Comparison of ENCODE assay signal across 8 mouse cellular contexts in genomic region chr5:115072143-115072542, GRCm38 (mm10). TPM values are rescaled to one million over a fixed set of nuclear protein-coding genes. Genes with fewer than 3 reads are reported as not detected.
DNase-seq lines count a peak whose midpoint lies in the region; ATAC-seq and TF ChIP-seq lines count a peak whose summit lies in the region.
"Had no signal": no experiment of that assay in that cellular context is flagged by ENCODE, and none has a peak within 500 bp of the region (broad histone marks: within the 10 kb centered on the region; RNA-seq: fewer than 3 reads in every experiment).

No protein-coding gene starts in this region.

- no peak overlapping the region for H3K4me2 ChIP-seq in limb, embryonic 12.5 days
- no peak overlapping the region for H3K4me2 ChIP-seq in heart, postnatal 0 days (ENCODE audit: low read depth, low read length)
- peak overlapping the region; percentile 62 for H3K4me2 ChIP-seq in liver, embryonic 15.5 days

- 82% methylated on average over 7 of the region's 7 CpGs for WGBS in limb, embryonic 12.5 days
- WGBS in limb, embryonic 10.5 days, result 96% methylated on average over 7 of the region's 7 CpGs
- WGBS in heart, postnatal 0 days, result 76% methylated on average over 7 of the region's 7 CpGs
- 40% methylated on average over 7 of the region's 7 CpGs for WGBS in liver, embryonic 15.5 days (ENCODE audit: insufficient replicate concordance)

- no peaks in the 10 kb centered on the region for H3K27me3 ChIP-seq in limb, embryonic 12.5 days
- H3K27me3 ChIP-seq in limb, embryonic 10.5 days (ENCODE audit: low read depth, poor library complexity, severe bottlenecking), result no peaks in the 10 kb centered on the region
- no peaks in the 10 kb centered on the region for H3K27me3 ChIP-seq in heart, postnatal 0 days (ENCODE audit: control insufficient read depth, insufficient read depth, low read length)
- no peaks in the 10 kb centered on the region for H3K27me3 ChIP-seq in liver, embryonic 15.5 days

- H3K36me3 ChIP-seq in limb, embryonic 12.5 days, result peaks cover 24% of the 10 kb centered on the region
- H3K36me3 ChIP-seq in limb, embryonic 10.5 days, result peaks cover 29% of the 10 kb centered on the region
- H3K36me3 ChIP-seq in heart, postnatal 0 days (replicated peaks; ENCODE audit: control insufficient read depth, insufficient read depth, low read length), result peaks cover 9% of the 10 kb centered on the region; the same call in 1 of the 2 replicates
- H3K36me3 ChIP-seq in liver, embryonic 15.5 days (replicated peaks), result peaks cover 25% of the 10 kb centered on the region

- no peak for TF ChIP-seq EP300 in heart, postnatal 0 days (IDR thresholded peaks at IDR 0.05; ENCODE audit: low read depth)

- TF ChIP-seq CTCF in heart, postnatal 0 days (IDR thresholded peaks at IDR 0.05; ENCODE audit: low read depth), result no peak

- H3K4me3 ChIP-seq in limb, embryonic 12.5 days (replicated peaks), result no peak overlapping the region
- H3K4me3 ChIP-seq in limb, embryonic 10.5 days, result no peak overlapping the region
- no peak overlapping the region for H3K4me3 ChIP-seq in heart, postnatal 0 days (ENCODE audit: low read depth, low read length)
- H3K4me3 ChIP-seq in liver, embryonic 15.5 days (replicated peaks), result peak overlapping the region; percentile 20
- H3K4me3 ChIP-seq: myocyte had no signal

- H3K27ac ChIP-seq in limb, embryonic 12.5 days, result peak overlapping the region; percentile 31; the same call in 1 of the 2 replicates
- no peak overlapping the region; the same call in 1 of the 2 replicates for H3K27ac ChIP-seq in limb, embryonic 10.5 days
- H3K27ac ChIP-seq in heart, postnatal 0 days (ENCODE audit: low read depth), result no peak overlapping the region
- H3K27ac ChIP-seq in liver, embryonic 15.5 days (replicated peaks), result peak overlapping the region; percentile 96

- DNase-seq in limb, embryonic 10.5 days (ENCODE audit: low spot score), result no peak
- DNase-seq in c-Kit-positive CD71-positive TER-119-negative erythroid progenitor cells, embryonic 14.5 days (ENCODE audit: low read depth), result peak; percentile 53
- DNase-seq in heart, postnatal 0 days (ENCODE audit: low spot score), result no peak
- DNase-seq in spleen, postnatal 36 days (ENCODE audit: low spot score in 2 of 2), result peak; percentile 30 to 67
- no peak for DNase-seq in ovary, postnatal 10 days (ENCODE audit: low spot score)

- H3K9ac ChIP-seq in limb, embryonic 12.5 days (replicated peaks), result no peak overlapping the region
- H3K9ac ChIP-seq in heart, postnatal 0 days (replicated peaks; ENCODE audit: low read depth, low read length), result no peak overlapping the region
- peak overlapping the region; percentile 41 for H3K9ac ChIP-seq in liver, embryonic 15.5 days

- H3K4me1 ChIP-seq in limb, embryonic 12.5 days (replicated peaks), result peaks cover 17% of the 10 kb centered on the region; the same call in 1 of the 2 replicates
- peaks cover 26% of the 10 kb centered on the region for H3K4me1 ChIP-seq in limb, embryonic 10.5 days
- peaks cover 19% of the 10 kb centered on the region for H3K4me1 ChIP-seq in heart, postnatal 0 days (ENCODE audit: control insufficient read depth, insufficient read depth)
- peaks cover 95% of the 10 kb centered on the region for H3K4me1 ChIP-seq in liver, embryonic 15.5 days (replicated peaks)

- H3K9me3 ChIP-seq in limb, embryonic 12.5 days, result no peaks in the 10 kb centered on the region
- no peaks in the 10 kb centered on the region for H3K9me3 ChIP-seq in limb, embryonic 10.5 days (replicated peaks)
- no peaks in the 10 kb centered on the region for H3K9me3 ChIP-seq in heart, postnatal 0 days (replicated peaks; ENCODE audit: control insufficient read depth, low read length)
- no peaks in the 10 kb centered on the region for H3K9me3 ChIP-seq in liver, embryonic 15.5 days (replicated peaks)

- no peak for ATAC-seq in limb, embryonic 12.5 days (ENCODE audit: insufficient number of reproducible peaks, insufficient read depth, low FRiP score, low TSS enrichment, low read depth)
- peak; percentile 36; the same call in 1 of the 2 replicates for ATAC-seq in heart, postnatal 0 days (ENCODE audit: insufficient read depth, low read depth)
- ATAC-seq in liver, embryonic 15.5 days (ENCODE audit: insufficient read depth), result peak; percentile 50

RNA-seq across cellular contexts. Expression of gene Gm10401, which starts 26.0 kb away (rescaled TPM):
- 36.3 and 38.8 TPM in 2 replicates for polyA plus RNA-seq in limb, embryonic 12.5 days (2016; fragmentation: Nextera tagmentation; extraction: Ambion mirVana)
- polyA plus RNA-seq in limb, embryonic 10.5 days (2016; fragmentation: Nextera tagmentation; extraction: Ambion mirVana), result 24.9 and 26.2 TPM in 2 replicates
- not detected in 2 replicates for total RNA-seq in heart, postnatal 0 days (2014; rRNA removed; ENCODE audit: low replicate concordance)
- polyA plus RNA-seq in heart, postnatal 0 days (2015; fragmentation: Nextera tagmentation; extraction: Ambion mirVana), result 13.3 and 14.4 TPM in 2 replicates
- polyA plus RNA-seq in liver, embryonic 15.5 days (2015; fragmentation: Nextera tagmentation; extraction: Ambion mirVana), result 7.9 and 11.4 TPM in 2 replicates

RNA-seq across cellular contexts. Expression of gene Acads, which starts 47.0 kb away (rescaled TPM):
- 65.2 and 69.5 TPM in 2 replicates for polyA plus RNA-seq in limb, embryonic 12.5 days (2016; fragmentation: Nextera tagmentation; extraction: Ambion mirVana)
- 91.6 and 91.9 TPM in 2 replicates for polyA plus RNA-seq in limb, embryonic 10.5 days (2016; fragmentation: Nextera tagmentation; extraction: Ambion mirVana)
- 266 and 288 TPM in 2 replicates for total RNA-seq in heart, postnatal 0 days (2014; rRNA removed; ENCODE audit: low replicate concordance)
- 208 and 211 TPM in 2 replicates for polyA plus RNA-seq in heart, postnatal 0 days (2015; fragmentation: Nextera tagmentation; extraction: Ambion mirVana)
- polyA plus RNA-seq in liver, embryonic 15.5 days (2015; fragmentation: Nextera tagmentation; extraction: Ambion mirVana), result 49.8 and 53.6 TPM in 2 replicates

Comparison
In these comparisons a context has a peak if more than half of its experiments do, and no peak if none do; other contexts are left out.
1. H3K27ac ChIP-seq: peak in limb, embryonic 12.5 days (single experiment) and liver, embryonic 15.5 days (single experiment); none in limb, embryonic 10.5 days (single experiment) and heart, postnatal 0 days (single experiment).
2. DNase-seq: peak in c-Kit-positive CD71-positive TER-119-negative erythroid progenitor cells, embryonic 14.5 days (single experiment) and spleen, postnatal 36 days (2 of 2); none in limb, embryonic 10.5 days (single experiment), heart, postnatal 0 days (single experiment) and ovary, postnatal 10 days (single experiment).